15 mouse cellular contexts compared by ENCODE assay signal in the genomic region with DNA sequence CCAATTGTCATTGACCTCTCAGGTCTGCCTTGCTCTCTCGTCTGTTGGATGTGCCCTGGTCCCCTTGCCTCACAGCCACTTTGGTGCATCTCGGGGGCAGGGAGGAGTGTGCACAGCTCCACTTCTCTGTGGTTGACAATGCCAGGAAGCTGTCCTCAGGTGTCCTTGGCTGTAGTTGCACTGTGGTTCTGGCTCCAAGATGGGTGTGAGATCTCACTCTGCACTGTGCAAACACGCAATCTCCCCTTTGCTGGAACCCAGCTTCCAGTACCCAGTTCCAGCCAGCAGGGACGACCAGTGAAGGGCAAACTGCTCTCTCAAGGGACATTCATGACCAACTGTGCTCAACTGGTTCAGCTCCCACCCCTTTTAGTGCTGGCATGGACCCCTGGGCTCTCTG.
"Had no signal": no experiment of that assay in that cellular context is flagged by ENCODE, and none has a peak within 500 bp of the region (broad histone marks: within the 10 kb centered on the region; RNA-seq: fewer than 3 reads in every experiment).

No protein-coding gene starts in this region.

- DNase-seq: lung, adult 2 months; lung, postnatal 14 days; lung, postnatal 36 days; right cerebral cortex, postnatal 14 days; thymus, adult 2 months; thymus, postnatal 25 days; thymus, postnatal 4 days had no signal

- H3K9ac ChIP-seq: lung, embryonic 15.5 days; midbrain, embryonic 13.5 days; midbrain, embryonic 15.5 days; neural tube, embryonic 12.5 days; stomach, embryonic 15.5 days had no signal

- H3K27me3 ChIP-seq: lung, embryonic 15.5 days; midbrain, embryonic 13.5 days; midbrain, embryonic 15.5 days; neural tube, embryonic 12.5 days; stomach, embryonic 15.5 days had no signal

- H3K27ac ChIP-seq: lung, embryonic 15.5 days; macrophage; midbrain, embryonic 13.5 days; midbrain, embryonic 15.5 days; neural tube, embryonic 12.5 days; stomach, embryonic 15.5 days; stomach, postnatal 0 days had no signal

- H3K4me3 ChIP-seq: lung, embryonic 15.5 days; megakaryocyte, embryonic 14.5 days; midbrain, embryonic 13.5 days; midbrain, embryonic 15.5 days; neural tube, embryonic 12.5 days; stomach, embryonic 15.5 days had no signal

- H3K4me1 ChIP-seq: lung, embryonic 15.5 days; midbrain, embryonic 13.5 days; midbrain, embryonic 15.5 days; neural tube, embryonic 12.5 days; stomach, embryonic 15.5 days had no signal

- H3K36me3 ChIP-seq: lung, embryonic 15.5 days; midbrain, embryonic 13.5 days; midbrain, embryonic 15.5 days; neural tube, embryonic 12.5 days; stomach, embryonic 15.5 days had no signal
